Mouse (Mus musculus): ENCODE measurements around the gene Btbd2.
A peak's percentile ranks its signal among the peaks of the same experiment; 100 is the strongest.

Btbd2 gene

DNA sequence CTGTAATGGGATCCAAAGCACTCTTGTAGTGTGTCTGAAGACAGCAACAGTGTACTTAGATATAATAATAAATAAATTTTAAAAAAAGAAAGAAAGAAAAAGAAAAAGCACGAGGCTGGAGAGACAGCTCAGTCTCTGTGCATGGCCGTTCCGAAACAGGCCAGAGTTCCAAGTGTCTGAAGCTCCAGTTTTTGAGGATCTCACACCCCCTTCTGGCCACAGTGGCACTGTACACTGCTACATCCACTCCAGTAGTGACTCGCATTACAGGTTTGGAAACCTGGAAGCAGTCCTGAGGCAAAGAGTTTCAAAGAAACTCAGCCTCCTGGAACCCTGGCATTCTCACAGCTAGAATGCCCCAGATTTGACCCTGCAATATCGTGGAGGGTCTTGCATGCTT is 31.0 kb upstream of the Btbd2 start:
- DNase-seq (ENCODE audit: low spot score), result peak; percentile 80

DNA sequence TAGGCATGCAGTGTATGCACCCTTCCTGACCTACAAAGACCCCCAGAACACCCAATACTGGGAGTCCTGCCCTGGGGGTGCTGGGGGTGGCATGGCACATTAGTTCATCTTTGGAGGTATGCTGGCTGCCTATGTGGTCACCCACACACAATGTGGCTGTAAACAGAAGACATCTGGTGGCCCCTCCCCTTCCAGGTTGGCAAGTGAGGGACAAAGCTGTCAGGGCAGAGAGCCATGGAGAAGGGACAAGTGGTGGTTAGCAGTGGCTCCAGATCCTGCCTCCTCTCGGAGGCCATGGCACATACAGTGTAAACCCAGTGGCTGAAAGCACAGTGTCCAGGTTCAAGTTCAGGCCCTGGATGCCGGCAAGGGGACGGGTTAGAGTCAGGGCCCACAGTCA is 29.7 kb upstream of the Btbd2 start:
- DNase-seq (ENCODE audit: low spot score), result no peak

DNA sequence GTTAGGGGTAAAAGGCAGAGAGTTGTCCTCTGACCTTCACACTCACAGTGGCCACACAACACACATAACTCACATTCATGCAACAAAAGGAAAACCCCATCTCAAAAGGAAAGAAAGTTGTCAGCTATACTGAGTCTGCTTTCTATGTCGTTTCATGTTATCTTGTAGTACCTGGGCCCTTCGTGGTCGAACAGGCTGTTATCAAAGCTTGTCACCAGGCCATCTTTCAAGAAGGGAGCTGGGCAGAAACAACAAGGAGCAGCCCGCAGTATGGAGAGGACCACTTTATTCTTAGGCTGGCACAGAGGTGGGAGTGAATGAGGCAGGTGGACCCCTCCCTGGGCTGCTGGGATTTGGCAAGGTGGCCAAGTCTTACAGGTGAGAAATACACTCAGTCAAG is 28.1 kb upstream of the Btbd2 start:
- no peak for DNase-seq (ENCODE audit: low spot score)

DNA sequence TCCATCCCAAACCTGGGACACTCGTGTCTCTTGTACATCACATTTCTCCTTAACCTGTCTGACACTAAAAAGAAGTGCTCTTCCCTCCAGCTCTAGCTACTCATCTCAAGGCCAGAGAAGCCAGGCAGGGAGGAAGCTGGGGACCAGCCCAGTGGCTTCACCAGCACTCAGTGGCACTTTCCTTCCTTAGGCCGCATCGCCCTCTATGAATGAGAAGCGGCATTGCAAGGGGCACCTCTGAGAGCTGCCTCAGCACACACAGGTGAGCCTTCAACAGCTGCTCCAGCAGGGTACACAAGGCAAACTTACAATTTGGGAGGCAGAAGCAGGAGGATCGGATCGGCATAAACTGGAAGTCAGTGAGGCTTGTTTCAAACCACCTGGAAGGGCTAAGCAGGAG is 27.3 kb upstream of the Btbd2 start:
- DNase-seq (ENCODE audit: low spot score), result peak; percentile 79

DNA sequence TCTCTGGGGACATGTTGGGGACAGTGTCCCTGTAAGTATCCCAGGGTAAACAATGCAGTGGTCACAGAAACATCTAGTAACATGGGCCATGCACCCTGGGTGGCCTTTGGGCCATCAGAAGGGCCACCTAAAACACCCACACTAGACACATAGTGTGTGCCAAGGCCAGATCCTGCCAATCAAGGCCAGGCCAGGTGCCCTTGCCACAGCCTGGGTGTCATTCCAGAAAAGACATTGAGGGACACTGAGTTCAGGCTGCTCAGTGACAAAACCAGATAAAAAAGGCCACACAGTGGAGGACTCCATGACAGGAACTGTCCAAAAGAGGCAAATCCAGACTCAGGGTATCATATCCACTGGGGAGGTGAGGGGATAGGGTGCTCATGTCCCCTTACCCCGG is 26.8 kb upstream of the Btbd2 start:
- no peak for DNase-seq (ENCODE audit: low spot score)

DNA sequence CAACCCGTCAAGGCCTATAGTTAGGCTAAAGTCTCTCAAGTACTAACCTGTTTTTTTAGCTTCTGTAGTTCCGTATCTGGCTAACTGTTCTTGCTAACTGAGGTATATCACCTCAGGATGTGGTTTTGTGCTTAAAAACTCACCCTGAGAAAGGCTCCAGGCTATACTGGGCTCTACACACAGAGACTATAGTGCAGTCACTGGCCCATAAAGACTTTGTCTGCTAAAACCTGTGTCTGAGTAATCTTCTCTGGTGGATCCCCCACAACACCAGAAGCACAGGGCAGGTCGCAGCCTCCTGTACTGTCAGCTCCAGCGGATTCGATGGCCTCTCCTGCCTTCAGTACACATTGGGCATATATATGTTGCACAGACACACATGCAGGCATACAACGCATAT is 25.1 kb upstream of the Btbd2 start:
- no peak for DNase-seq (ENCODE audit: low spot score)

DNA sequence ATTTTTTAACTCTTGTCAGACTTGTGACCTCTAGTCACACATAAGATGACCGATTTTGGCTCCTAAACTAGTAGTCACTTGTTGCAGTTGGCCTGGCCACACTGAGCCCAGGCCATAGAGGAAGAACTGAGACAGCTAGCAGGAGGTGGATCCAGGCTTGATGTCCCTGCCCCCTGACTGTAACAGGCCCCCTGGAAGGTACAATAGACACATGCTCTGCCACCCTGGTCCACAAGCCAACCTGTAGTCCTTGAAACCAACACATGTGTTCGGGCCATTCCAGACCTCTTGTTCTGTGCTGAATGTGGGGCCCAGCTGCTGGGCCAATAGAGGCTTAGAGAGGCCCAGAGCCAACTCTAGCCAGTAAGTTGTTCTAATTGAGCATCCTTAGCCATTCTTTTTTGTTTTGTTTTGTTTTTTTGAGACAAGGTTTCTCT is 23.4 kb upstream of the Btbd2 start:
- no peak for DNase-seq (ENCODE audit: low spot score)

DNA sequence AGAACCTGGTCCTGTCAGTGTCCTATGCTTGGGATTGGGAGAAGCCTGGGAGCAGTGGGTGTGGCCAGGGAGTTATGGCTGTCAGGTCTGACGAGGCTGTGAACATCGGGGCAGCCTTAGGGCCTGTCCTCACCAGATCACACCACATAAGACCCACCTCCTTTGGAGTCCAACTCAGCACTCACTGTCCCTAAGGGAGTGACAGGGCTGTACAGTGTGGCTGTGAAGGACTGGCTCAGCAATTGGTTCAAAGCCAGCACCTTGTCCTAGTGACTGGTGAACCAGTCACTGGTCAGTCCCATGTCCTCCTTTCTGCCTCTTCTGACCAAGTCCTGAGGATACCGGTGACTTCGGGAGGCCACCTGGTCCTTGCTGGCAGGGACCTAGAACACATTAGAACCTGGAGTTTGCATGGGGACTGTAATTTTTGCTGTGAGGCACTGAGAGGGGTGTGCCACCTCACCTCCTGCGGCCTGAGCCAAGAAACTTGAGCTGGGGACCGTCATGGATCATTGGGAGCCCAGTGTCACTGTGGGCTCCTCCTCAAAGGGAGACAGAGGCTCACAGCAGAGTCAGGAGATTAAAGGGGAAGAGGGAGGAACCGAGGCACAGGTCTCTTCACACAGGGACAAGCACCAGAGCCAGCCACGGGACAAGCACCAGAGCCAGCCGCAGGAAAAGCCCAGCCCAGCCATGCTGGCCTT is 22.8 kb upstream of the Btbd2 start:
- DNase-seq (ENCODE audit: low spot score), result no peak

DNA sequence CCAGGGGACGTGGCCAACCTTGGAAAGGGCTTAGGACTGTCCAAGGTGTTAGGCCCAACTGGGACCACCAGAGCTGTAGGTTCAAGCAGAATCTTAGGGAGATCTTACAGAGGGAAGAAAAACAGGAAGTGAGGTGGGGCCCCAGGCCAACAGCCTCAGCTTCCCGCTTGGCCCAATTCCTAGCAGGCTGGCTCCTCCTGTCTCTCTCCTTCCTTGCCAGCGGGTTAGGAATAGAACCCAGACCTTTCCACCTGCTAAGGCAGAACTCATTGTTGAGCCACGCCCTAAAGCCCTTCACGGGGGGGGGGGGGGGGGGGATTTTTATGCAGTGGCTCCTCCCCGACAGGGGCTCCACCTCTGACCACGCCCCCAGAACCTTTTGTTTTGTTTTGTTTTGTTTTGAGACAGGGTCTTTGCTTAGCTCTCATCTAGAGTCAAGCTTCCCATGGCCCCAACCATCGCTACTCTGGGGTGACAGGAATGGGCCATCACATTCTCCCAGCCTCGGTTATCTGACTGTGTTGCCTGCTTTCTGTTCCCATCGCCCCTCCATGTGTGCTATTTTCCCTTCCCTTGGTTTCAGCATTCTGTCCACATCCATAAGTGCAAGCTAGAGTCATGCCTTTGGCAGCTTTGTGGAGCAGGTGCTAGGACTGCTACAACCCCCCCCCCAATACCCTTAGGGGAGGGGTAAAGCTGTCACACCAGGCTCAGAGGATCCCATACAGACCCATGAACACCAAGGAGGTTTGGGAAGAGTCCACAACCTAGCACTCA is 21.9 kb upstream of the Btbd2 start:
- no peak for DNase-seq (ENCODE audit: low spot score)

DNA sequence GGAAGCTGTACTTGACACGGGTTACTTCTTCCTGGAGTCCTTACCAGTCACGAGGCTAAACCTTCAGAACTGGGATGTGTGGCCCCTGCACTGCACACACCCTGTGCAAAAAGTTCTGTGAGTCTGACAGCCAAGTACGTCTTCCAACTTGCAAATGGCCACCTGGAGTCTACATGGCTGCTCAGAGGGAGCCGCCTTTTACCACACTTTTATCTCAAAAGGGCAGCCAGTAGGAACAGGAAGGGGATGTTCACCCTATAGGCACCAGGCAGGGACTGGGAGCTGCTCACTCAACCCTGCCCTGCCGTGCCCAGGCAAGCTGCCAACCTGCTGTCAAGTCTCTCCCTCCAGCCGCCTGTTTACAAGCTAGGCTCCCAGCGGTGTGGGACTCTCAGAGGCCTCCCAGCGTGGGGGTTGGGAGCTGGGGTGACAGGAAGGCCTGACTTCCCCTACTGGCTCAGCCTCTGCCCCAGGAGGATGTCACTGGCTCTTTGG is 21.1 kb upstream of the Btbd2 start, which contains the start of gene Mknk2:
Mknk2 (minus strand) TSS at position 171 of the 495 bp plus-strand sequence.
- DNase-seq (ENCODE audit: low spot score), result peak; percentile 98

DNA sequence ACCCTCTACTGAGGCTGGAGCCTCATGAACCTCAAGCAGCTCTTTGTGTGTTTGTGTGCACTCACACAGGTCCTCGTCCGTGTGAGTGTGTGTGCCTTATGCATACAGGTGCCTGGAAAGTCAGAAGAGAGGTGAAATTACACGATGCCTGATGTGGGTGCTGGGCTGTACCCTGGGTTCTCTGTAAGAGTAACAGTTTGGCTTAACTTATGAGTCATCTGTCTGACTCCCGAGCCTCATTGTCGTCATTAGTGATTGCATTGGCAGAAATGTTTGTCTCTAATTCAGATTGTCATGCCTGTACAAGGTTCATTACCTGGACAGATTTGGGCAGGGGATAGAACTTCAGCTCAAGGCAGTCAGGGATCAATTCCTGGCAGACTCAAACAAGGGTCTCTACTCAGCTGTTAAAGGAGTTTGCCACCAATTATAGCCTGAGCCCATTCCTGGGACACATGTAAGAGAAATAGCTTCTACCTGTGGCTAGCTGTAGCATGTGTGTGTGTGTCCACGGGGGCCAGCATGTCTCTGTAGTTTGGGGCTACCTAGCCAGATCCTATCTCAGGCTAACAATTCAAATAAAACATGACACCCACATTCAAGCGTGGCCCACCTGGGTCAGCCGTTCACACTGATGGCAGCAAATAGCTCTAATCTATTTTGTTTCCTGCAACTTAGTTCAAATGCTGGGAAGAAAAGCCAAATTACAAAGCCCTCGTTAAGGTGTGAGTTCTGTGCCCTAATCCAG is 20.4 kb upstream of the Btbd2 start:
- DNase-seq (ENCODE audit: low spot score), result no peak

DNA sequence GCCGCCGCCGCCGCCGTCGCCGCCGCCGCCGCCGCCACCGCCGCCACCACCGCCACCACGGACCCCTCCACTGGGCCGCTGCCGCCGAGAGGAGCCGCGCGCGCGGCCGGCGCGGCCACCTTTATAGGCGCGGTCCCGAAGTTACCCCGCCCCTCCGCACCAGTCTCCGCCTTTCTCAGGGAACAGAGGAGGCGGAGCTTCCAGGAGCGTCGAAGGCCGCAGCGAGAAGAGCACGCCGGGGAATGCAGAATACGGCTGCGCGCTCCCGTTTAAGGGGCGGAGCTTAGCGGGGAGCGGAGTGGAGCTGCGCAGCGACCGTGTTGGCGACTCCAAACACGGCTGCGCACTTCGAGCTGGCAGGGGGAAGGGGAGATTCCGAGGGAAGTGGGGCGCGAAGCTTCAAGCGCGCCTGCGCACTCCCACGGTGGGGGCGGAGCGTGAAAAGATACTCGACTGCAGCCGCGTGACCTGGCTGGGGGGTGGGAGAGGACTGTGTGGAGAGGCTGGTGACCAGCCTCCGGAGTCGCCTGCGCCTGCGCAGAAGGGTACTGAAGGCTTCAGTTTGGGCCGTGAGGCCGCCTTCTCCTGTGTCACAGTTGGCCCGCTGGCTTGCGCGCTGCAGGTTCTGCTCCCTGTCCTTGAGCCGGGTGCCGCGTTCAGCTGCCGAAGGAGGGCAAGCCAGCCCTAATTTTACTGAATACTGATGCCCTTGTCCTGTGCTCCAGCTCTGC is 19.5 kb upstream of the Btbd2 start:
- peak; percentile 100 for DNase-seq (ENCODE audit: low spot score)

DNA sequence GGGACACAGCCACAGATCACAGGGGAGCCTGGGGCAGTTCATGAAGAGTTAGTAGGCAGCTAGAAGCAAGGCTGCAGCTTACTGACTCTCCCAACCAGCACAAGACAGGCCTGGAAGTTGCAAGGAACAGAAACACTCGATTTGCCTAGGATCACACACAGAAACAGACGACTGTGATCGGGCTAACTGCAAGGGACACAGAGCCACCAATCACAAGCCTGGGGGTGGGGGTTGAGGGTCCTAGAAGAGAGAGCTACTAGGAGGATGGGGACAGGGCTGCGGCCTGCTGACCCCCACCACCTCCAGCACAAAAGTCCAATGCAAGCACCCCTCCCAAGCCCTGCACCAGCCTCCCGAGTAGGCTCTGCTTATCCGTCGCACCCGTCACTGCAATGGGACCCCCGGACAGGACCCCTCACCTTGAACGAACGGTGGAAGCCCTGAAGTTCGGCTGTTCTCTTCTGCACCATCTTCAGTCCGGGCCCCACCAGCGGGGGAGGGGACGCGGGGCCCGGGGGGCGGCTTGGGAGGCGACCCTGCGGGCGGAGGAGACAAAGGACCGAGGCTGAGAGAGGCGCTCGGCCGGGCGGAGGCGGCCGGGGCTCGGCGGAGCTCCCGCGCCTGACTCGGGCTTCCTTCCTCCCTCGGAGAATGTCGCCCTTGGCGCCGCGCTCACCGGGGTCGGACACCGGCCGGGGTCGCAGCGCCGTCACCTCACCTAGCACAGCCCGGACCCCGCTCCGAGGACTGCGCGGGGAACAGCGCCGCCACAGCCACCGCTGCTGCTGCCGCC is 18.7 kb upstream of the Btbd2 start:
- no peak for DNase-seq (ENCODE audit: low spot score)

DNA sequence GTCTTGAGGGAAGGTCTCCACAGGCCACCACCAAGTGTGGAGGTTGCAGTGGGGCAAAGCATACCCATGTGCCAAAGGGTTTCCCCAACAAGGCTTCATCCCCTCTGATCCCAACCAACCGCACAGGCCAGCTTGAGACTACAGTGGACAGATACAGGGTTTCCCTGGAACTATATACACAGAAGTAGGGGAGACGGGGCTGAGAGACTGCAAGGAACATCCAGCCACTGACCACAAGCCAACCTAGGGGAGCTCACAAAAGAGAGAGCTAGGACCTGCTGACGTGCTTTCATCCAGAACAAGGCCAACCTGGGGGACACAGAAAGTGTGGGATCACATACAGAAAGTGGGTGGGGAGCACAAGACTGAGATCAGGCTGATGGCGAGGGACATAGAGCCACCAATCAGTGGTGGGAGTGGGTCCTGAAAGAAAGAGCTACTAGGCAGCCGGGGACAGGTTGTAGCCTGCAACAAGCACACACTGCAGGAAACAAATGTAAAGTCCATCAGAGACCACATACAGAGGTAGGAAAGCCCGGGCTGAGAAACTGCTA is 18.1 kb upstream of the Btbd2 start:
- DNase-seq (ENCODE audit: low spot score), result no peak

DNA sequence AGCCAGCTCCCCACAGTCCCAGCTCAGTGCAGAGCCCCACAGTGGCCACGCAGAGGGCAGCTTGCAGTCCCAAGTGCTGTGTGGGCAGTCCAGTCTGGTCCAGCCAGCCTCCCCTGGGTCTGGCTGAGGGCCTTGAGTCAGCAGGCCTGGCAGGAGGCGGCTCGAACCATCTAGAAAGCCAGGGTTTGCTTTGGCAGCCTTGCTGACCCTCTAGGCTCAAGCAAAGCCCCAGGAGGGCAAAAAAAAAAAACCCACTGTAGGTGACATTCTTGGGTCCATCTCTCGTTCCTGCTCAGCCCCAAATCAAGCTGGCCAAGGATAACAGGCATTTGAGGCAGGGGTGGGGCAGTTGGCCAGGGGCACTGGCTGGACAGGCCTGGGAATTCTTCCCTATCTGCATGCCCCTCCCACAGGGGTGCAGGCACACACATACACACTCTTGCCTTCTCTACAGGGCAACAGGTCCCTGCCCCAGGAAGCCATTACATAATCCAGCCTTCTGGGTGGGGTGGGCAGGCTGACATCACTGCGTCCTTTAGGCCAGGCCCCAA is 17.4 kb upstream of the Btbd2 start:
- peak; percentile 63 for DNase-seq (ENCODE audit: low spot score)

DNA sequence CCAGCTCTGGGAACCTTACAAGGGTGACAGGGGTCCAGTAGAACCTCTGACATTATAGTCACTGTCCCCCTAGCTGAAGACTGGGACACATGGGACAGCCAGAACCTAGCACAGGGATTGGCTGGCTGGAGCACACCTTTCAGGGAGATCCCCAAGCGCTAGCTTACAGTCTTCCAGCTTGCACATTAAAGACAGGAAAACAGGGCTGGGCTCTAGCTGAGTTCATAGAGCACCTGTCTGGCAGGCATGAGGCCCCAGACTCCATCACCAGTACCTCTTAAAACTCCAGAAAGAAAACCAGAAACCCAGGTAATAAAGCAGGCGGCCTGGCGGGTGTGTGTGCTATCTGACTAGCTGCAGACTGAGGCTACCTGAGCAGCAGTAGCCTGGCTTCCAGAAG is 16.8 kb upstream of the Btbd2 start:
- DNase-seq (ENCODE audit: low spot score), result no peak

DNA sequence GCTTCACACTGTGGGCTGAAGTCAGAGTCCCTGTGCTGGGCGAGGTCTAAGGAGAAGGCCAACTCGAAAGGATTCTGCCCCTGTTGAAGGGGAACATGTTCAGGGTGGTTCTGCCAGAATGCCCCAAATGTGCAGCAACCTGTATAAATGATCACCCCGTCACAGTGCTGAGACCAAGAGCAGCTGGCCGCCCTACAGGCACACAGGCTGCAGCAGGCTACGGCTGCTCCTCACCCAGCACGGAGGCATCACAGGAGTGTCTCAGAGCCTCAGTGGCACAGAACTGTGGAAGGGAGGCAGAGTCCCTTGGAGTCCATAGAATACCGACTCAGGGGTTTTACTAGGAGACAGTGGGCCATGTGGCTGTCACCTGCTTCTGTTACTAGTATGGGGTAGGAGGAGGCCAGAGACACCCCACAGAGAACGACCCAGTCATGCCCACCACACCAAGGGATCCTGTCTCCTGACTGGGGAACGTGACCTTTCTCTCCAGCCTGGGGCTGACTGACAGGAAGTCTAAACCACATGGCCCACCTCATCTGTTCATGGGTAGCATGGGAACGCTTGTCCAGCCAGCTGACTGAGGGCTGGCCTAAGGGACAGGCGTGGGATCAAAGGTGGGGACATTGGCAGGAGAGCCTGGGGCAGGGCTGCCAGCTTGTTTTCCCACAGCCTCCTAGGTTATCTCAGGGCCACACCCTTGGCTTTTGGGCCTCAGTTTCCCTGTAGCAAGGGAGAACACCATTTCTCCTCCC is 15.2 kb upstream of the Btbd2 start:
- DNase-seq (ENCODE audit: low spot score), result no peak

DNA sequence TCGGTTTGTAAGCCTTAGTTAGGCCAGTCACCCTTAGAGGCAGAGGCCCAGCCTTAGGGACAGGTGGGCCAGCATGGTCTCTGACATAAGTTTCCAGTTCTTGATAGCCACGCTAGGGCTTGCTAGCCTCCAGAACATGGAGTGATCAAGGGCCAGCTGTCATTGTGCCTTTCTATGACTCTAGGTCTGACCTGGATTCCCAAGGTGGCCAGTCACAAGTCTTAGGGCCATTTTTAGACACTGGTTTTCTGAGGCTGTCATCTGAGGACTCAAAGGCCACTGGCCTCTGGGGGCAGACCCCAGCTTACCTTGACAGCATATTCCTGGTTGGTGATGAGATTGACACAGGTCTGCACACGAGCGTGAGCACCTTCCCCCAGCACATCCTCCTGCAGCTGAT is 14.4 kb upstream of the Btbd2 start:
- DNase-seq (ENCODE audit: low spot score), result no peak

DNA sequence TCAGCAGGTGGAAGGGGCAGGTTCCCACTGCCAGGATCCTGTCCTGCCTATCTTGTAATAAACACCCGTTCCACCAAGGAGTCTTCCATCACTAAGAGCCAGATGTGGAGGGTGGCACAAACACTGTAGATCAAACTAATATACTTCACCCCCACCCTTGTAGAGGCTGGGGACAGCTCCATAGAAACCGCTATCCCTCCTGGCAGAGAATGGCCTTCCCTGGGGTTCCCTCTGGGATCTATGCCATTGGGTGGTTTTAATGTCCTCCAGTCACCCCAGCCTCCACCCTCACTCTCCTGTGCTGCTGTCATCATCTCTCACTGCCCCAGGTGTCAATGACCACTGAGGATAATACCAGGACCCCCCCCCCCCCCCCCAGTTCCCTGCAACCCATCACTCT is 13.7 kb upstream of the Btbd2 start:
- DNase-seq (ENCODE audit: low spot score), result no peak

Measured in urinary bladder, postnatal 14 days (tissue).